Mouse (Mus musculus) heart, adult 2 months (tissue): Measurements from ENCODE around the gene Fntb.

ENCODE experiments used
- CTCF ChIP-seq: fragments of 200-600 bp; IDR thresholded peaks from 2 replicates; pipeline ENCODE4 v1.8.1; 2022; ENCODE audit warnings: antibody characterized with exemption, mild to moderate bottlenecking, moderate library complexity
- POLR2A ChIP-seq: fragments of 200-500 bp; IDR thresholded peaks from 2 replicates; pipeline ENCODE4 v1.6.1; 2011; ENCODE audit warnings: mild to moderate bottlenecking, low read depth, low read length, control low read depth; ENCODE audit not compliant: insufficient read depth

GRCm38 (mm10) chr12:76953750-76954363 lies 188.5 kb downstream of the Fntb start:
- no peak for TF ChIP-seq CTCF
- no peak for TF ChIP-seq POLR2A
